Mouse (Mus musculus) heart, embryonic 15.5 days (tissue): Measurements from ENCODE around the gene Glb1. TPM values are rescaled to one million over a fixed set of nuclear protein-coding genes. Genes with fewer than 3 reads are reported as not detected.
"Not testable (repeated sequence)": the region's sequence is repeated elsewhere in the genome, so short reads cannot be mapped to it uniquely, and the experiment has no call there.

Experiments
- ATAC-seq: fragments of 200-750 bp; cut with Nextera tagmentation; replicated peaks from 2 replicates; pipeline ENCODE4 v1.8.0; 2017; ENCODE audit warnings: low read depth, moderate TSS enrichment; ENCODE audit not compliant: insufficient number of reproducible peaks, insufficient read depth, low FRiP score
- H3K27ac ChIP-seq: fragments of 300-500 bp; sonication (generic); 2 replicates; pipeline ENCODE4 v1.5.1; 2015; ENCODE audit warnings: mild to moderate bottlenecking, inconsistent platforms
- H3K27me3 ChIP-seq: fragments of 300-500 bp; sonication (generic); 2 replicates; pipeline ENCODE4 v1.6.1; 2015; ENCODE audit warnings: inconsistent platforms
- H3K36me3 ChIP-seq: fragments of 300-500 bp; sonication (generic); 2 replicates; pipeline ENCODE4 v1.6.1; 2015; ENCODE audit warnings: mild to moderate bottlenecking, inconsistent platforms
- H3K4me1 ChIP-seq: fragments of 300-500 bp; sonication (generic); replicated peaks from 2 replicates; pipeline ENCODE4 v1.6.1; 2015; ENCODE audit warnings: inconsistent platforms
- H3K4me2 ChIP-seq: fragments of 300-500 bp; sonication (generic); 2 replicates; pipeline ENCODE4 v1.6.1; 2015; ENCODE audit warnings: inconsistent platforms, mild to moderate bottlenecking, moderate library complexity
- H3K4me3 ChIP-seq: fragments of 300-500 bp; sonication (generic); 2 replicates; pipeline ENCODE4 v1.5.1; 2015; ENCODE audit warnings: mild to moderate bottlenecking, inconsistent platforms
- H3K9ac ChIP-seq: fragments of 300-500 bp; sonication (generic); 2 replicates; pipeline ENCODE4 v1.6.1; 2015; ENCODE audit warnings: mild to moderate bottlenecking, inconsistent platforms
- H3K9me3 ChIP-seq: fragments of 300-500 bp; sonication (generic); replicated peaks from 2 replicates; pipeline ENCODE4 v1.6.1; 2016; ENCODE audit warnings: inconsistent platforms
- WGBS: fragments of 180-500 bp; shearing (Covaris S2); methylation state at CpG from one replicate; pipeline ENCODE4 v1.1.7; 2015; ENCODE audit warnings: mixed read lengths; 5-methylcytosine and 5-hydroxymethylcytosine counted together
- polyA plus RNA-seq: library from polyadenylated mRNA; unstranded; fragments of >200 nt; fragmentation: Nextera tagmentation; extraction: Ambion mirVana; gene quantifications from 2 replicates; pipeline ENCODE4 v1.2.1, GENCODE M21; 2015

Glb1 gene
- polyA plus RNA-seq, result 36.6 and 47.4 TPM in 2 replicates

DNA sequence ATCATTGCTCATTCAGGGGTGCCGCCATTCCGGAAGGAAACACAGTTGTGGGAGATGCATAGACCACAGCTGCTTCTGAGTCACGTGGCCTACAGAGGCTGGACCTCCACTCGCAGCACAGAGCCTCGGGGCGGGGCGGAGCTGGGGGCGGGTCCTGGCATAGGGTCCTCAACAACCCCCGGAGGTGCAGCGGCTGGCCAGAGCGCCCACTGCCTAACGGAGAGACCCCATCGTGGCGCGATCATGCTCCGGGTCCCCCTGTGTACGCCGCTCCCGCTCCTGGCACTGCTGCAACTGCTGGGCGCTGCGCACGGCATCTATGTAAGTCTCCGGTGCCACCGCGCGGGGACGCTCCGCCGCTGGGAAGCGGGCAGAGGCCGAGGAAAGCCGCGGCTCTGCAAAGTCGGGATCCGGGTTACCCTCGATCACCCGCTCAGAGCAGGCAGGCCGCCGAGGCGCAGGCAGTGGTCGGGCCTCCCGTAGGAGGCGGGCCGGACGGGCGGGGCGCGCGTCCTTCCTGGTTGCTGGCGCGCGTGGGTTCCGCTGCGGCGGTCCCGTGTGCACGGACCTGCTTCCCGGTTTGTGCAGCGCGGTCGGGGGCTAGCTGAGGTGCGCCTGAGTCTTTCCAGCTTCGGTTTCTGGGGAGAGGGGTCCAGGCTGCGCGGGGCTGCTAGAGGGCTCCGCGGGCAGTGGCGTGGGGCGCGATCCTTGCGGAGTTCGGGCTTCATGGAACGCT lies at the start of gene Glb1, which contains the start of gene Tmppe:
TSS of gene Glb1 (plus strand) at position 128 of the 736 bp plus-strand sequence.
TSS of gene Tmppe (plus strand) at position 157 of the 736 bp plus-strand sequence.
- peak; percentile 97 for ATAC-seq
- Histone ChIP-seq H3K9ac (peak within 1 kb of the TSS; percentile 88), H3K27ac (peak within 1 kb of the TSS; percentile 94), H3K4me1 (peaks cover 11% of the 10 kb centered on the region), H3K36me3 (peaks cover 16% of the 10 kb centered on the region), H3K9me3 (no peaks in the 10 kb centered on the region), H3K27me3 (no peaks in the 10 kb centered on the region), H3K4me2 (peak within 1 kb of the TSS; percentile 77), H3K4me3 (peak within 1 kb of the TSS; percentile 85)
- under 1% methylated on average over 73 of the region's 73 CpGs for WGBS

DNA sequence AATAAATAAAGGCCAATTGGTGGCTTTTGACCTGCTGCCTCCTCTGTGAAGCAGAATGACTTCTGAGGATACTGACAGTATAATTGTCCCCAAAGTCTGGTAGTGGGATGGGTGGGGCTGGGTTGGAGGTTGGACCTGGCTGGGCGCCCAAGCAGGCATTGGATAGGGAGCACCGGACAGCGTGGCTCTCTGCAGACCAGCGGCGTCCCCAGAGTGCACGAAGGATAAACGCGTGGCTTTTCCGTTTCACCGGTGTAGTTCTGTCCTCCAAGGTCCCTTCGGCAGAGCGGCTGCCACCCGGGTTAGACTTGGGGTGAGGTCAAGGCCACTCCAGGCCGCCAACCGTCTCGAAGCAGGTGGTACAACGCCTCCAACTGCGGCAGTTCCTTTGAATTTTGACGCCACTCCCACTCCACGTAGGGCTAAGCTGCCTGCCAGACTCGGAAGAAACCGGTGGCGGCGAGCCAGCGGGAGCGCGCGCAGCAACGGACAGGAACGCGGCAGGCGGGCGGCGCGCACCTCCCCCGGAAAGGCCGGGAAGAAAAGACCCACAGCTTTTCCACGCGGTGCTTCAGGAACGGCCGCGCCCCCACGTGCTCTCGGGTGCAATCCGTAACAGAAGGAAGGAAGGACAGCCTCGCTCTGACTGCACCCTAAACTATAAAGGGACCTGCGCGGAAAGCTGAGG lies 32.9 kb upstream of the Glb1 start:
- Histone ChIP-seq H3K4me2 (peak overlapping the region; percentile 92), H3K27me3 (peaks cover 4% of the 10 kb centered on the region; the same call in 1 of the 2 replicates), H3K9me3 (no peaks in the 10 kb centered on the region), H3K27ac (peak overlapping the region; percentile 69), H3K4me3 (peak overlapping the region; percentile 61), H3K9ac (peak overlapping the region; percentile 63), H3K4me1 (peaks cover 8% of the 10 kb centered on the region), H3K36me3 (no peaks in the 10 kb centered on the region)
- under 1% methylated on average over 48 of the region's 48 CpGs for WGBS
- peak; percentile 87 for ATAC-seq

DNA sequence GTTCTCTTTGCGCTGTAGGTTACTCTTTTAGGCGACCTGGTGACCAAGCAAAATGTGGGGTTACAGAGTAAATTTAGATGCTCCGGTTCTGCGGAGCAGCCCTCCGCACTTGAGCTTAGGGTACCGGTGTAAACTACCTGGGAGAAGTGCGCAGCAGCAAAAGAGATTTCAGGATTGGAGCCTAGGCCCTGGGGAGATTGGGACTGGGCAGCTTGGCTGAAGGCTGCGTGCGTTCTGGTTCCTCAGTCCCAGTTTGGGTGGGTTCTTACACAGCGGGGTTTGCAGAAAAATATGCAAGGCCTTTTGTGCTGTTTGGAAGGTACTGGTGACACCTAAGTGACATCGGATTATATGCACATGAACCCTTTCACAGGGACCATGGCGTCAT lies 32.4 kb upstream of the Glb1 start:
- Histone ChIP-seq H3K36me3 (0 out of 2 replicates have a peak, but pooled peaks cover 5% of the 10 kb centered on the region), H3K9me3 (no peaks in the 10 kb centered on the region), H3K4me3 (peak overlapping the region; percentile 61), H3K4me2 (peak overlapping the region; percentile 92), H3K27me3 (peaks cover 4% of the 10 kb centered on the region; the same call in 1 of the 2 replicates), H3K27ac (peak overlapping the region; percentile 69), H3K9ac (peak overlapping the region; percentile 63), H3K4me1 (peaks cover 8% of the 10 kb centered on the region)
- ATAC-seq, result 0 out of 2 replicates have a peak, but pooled peaks have one; percentile 29
- WGBS, result 14% methylated on average over 12 of the region's 12 CpGs

DNA sequence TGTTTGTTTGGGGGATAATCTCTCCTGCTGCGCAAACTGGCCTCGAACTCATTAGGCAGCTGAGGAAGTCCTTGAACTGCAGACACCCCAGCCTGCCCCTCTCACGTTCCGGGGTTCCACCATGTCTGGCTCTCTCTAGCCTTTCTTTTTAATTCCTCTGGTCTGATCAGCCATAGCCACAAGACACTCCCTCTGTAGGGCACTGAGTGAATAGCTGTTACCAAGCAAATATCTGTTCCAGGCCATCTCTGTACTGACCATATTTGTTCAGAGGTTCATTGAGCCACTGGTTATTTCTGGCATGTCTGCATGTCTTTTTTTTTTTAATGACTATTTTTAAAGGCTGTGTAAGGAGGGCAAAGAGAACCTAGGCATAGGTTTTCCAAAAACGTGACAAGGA lies 31.5 kb upstream of the Glb1 start:
- H3K4me1 ChIP-seq, H3K27ac ChIP-seq, ATAC-seq, H3K4me3 ChIP-seq, H3K36me3 ChIP-seq, H3K9ac ChIP-seq, H3K27me3 ChIP-seq, H3K9me3 ChIP-seq: not testable (repeated sequence)
- H3K4me2 ChIP-seq, result 0 out of 2 replicates have a peak overlapping the region, but pooled peaks have one; percentile 18
- WGBS, result 54% methylated on average over 5 of the region's 5 CpGs

DNA sequence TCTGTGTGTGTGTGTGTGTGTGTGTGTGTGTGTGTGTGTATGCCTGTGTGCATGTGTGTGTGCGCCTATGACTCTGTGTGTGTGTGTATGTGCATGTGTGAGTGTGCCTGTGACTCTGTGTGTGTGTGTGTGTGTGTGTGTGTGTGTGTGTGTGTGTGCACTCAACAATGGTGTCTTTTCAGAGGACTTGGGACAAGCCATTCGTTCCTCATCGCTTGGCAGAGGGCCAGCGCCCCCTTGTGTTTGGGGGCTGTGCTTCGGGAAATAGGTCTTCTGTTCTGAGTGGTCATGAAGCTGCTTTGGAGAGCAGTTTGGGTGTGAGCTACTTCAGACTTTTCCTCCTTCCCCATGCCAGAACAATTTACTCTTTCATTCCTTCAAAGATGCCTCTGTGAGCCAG lies 29.2 kb upstream of the Glb1 start:
- not testable (repeated sequence) for H3K4me3 ChIP-seq

DNA sequence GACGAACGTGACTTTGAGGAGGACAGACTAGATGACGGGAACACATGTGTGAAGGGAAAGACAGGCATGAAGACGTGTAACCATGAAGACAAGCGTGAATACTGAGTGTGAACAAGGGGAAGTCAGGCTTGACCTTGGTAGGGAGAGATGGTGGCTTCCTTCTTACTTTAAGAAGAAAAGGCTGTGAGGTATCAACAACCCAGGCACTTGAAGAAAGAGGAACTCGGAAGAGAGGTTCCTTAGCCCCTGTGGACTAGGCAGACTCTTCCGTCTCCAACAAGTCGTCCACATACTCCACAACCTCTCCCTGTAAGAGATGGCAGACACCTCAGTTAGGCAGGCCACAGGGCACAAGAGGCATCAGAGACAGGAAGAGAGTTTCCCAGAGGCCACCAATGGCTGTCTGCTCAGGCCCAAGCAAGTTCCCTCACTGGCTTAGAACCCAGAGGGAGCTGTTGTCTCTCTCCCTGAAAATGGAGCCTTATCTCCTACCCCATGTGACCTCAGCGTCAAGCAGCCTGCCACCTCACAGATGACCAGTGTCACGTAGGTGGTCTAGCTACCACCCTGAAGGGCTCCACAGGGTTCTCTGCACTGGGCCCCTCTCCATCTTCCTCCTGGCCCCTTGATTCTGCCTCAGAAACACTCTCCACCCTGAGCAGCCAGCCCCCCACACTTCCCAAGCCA lies 25.5 kb upstream of the Glb1 start:
- H3K4me1 ChIP-seq, result peaks cover 11% of the 10 kb centered on the region
- no peak overlapping the region for H3K4me2 ChIP-seq
- no peak overlapping the region for H3K9ac ChIP-seq
- no peaks in the 10 kb centered on the region for H3K9me3 ChIP-seq
- peaks cover 26% of the 10 kb centered on the region for H3K36me3 ChIP-seq
- no peak overlapping the region for H3K27ac ChIP-seq
- 84% methylated on average over 10 of the region's 10 CpGs for WGBS
- ATAC-seq, result 0 out of 2 replicates have a peak, but pooled peaks have one; percentile 18
- H3K4me3 ChIP-seq, result no peak overlapping the region
- H3K27me3 ChIP-seq, result no peaks in the 10 kb centered on the region

More for the DNA sequence above, 29.2 kb upstream of the Glb1 start:
- H3K27ac ChIP-seq, H3K4me2 ChIP-seq, H3K9me3 ChIP-seq, H3K36me3 ChIP-seq, H3K27me3 ChIP-seq, H3K4me1 ChIP-seq, ATAC-seq, H3K9ac ChIP-seq: not testable (repeated sequence)
- WGBS, result 21% methylated on average over 5 of the region's 5 CpGs

DNA sequence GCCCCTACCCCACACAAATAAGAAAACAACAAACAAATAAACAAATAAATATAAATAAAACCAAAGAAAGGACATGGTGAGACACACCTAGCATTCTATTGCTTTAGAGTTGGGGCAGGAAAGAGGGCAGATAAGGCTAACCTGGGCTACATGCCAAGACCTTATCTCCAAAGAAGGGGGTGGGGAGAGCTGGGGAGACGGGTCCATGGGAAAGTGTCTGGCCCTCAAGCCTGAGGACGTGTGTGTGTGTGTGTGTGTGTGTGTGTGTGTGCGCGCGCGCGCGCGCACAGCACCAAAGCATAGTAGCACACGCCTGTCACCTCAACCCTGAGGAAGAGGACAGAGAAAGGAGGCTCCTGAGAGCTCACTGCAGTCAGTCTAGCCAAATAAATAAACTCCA lies 23.7 kb upstream of the Glb1 start:
- no peaks in the 10 kb centered on the region for H3K27me3 ChIP-seq
- no peaks in the 10 kb centered on the region for H3K9me3 ChIP-seq
- no peak overlapping the region for H3K9ac ChIP-seq
- H3K36me3 ChIP-seq, result peaks cover 29% of the 10 kb centered on the region
- H3K4me3 ChIP-seq, result no peak overlapping the region
- peaks cover 11% of the 10 kb centered on the region for H3K4me1 ChIP-seq
- no peak overlapping the region for H3K4me2 ChIP-seq
- H3K27ac ChIP-seq, result no peak overlapping the region
- WGBS, result 52% methylated on average over 10 of the region's 10 CpGs
- peak; percentile 45; the same call in 1 of the 2 replicates for ATAC-seq

DNA sequence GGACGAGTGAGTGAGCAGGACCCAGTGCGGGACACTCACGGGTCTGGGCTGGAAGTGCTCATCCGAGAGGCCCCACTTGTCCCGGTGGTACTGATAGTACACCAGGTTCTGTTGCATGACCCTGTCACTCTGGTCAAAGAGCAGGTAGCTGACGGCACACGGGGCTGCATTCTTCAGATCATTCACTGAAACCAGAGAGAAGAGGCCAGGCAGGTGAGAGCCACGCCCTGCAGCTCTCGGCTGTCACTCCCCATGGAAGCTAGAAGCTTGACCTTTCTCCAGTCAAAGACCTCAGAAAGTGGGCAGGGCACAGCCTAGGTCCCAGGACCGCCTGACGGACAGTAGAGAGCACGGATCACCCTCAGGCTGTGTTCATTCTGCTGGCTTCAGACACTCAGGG lies 21.0 kb upstream of the Glb1 start:
- WGBS, result 85% methylated on average over 12 of the region's 12 CpGs

DNA sequence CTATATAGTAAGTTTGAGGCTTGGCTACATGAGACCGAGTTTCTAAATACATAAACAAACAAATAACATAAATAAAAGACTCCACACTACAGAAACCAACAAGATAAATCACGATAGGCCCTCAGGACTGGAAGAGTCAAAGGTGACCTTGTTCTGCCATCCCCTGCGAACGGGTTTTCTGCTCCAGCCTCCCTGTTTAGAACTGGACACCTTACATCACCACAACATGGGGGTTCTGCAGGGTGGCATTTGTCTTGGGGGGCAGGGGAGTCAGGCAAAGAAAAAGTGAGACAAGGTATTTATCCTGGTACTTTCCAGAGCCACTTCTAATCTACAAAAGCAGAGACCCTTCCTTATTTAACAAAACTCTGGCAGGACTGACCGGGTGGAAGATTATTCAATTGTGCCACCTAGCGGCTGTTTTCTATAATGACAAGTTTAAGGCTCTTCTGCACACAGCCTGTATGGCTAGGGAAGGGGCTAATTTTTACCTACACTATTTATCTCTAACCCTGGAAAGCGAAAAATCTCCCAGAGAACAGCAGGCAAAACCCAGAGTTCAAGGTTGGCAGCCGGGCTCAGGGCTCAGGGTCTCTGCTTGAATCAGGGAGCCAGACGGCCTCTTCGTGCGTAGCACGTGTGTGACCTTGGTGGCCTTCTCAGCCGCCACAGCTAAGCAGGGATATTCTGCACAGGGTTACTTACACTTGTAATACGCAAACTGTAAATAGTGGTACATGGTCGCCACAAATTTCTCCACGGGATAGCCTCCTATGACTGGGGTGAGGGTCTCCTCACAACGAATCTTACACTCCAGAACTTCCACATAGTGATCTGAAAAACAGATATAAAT lies 19.8 kb upstream of the Glb1 start:
- ATAC-seq, result no peak; the same call in 1 of the 2 replicates
- H3K4me2 ChIP-seq, result no peak overlapping the region
- no peaks in the 10 kb centered on the region for H3K27me3 ChIP-seq
- H3K4me3 ChIP-seq, result no peak overlapping the region
- no peak overlapping the region for H3K27ac ChIP-seq
- H3K4me1 ChIP-seq, result peaks cover 11% of the 10 kb centered on the region
- 63% methylated on average over 17 of the region's 17 CpGs for WGBS
- peaks cover 39% of the 10 kb centered on the region for H3K36me3 ChIP-seq
- H3K9me3 ChIP-seq, result no peaks in the 10 kb centered on the region
- H3K9ac ChIP-seq, result no peak overlapping the region

More for the DNA sequence above, 21.0 kb upstream of the Glb1 start:
- Histone ChIP-seq H3K4me2 (no peak overlapping the region), H3K4me3 (no peak overlapping the region), H3K4me1 (peaks cover 11% of the 10 kb centered on the region), H3K27me3 (no peaks in the 10 kb centered on the region), H3K9me3 (no peaks in the 10 kb centered on the region), H3K36me3 (peaks cover 33% of the 10 kb centered on the region), H3K27ac (no peak overlapping the region), H3K9ac (no peak overlapping the region)
- no peak for ATAC-seq

DNA sequence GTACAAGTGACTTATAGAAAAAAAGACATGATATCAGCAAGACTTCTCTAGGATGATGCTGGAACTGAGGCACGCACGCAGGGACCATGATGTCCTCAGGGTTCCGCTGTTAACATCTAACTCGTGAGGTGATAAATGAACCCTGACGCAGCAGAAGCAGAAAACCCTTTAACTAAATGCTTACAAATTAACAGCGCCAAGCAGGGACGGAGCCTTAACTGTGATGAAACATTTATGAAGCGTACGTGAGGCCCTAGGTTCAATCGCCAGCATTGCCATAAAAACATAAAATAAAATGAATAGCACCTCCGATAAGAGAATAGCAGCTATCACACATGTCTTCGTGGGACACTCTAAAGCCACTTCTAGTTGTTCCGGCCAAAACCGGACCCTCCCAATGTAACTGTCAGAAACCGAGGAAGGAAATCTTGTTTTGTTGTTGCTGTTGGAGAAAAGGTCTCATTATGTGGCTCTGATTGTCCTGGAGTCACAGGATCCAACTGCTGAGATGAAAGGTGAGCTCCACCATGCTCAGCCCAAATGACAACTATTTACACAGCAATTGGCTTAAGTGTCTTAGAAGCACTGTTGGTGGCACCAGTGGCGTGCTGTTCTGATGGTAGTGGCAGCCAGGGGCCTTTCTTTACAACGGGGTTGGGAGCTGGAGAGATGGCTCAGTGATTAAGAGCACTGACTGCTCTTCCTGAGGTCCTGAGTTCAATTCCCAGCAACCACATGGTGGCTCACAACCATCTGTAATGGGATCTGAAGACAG lies 17.8 kb upstream of the Glb1 start:
- ATAC-seq, result no peak
- peaks cover 17% of the 10 kb centered on the region for H3K4me1 ChIP-seq
- H3K4me3 ChIP-seq, result no peak overlapping the region
- no peak overlapping the region for H3K27ac ChIP-seq
- 86% methylated on average over 17 of the region's 17 CpGs for WGBS
- no peak overlapping the region for H3K9ac ChIP-seq
- no peaks in the 10 kb centered on the region for H3K9me3 ChIP-seq
- no peaks in the 10 kb centered on the region for H3K27me3 ChIP-seq
- H3K4me2 ChIP-seq, result no peak overlapping the region
- peaks cover 35% of the 10 kb centered on the region for H3K36me3 ChIP-seq
